Mouse (Mus musculus): ENCODE data around the gene Tulp4.
A peak's percentile ranks its signal among the peaks of the same experiment; 100 is the strongest.

Gene Tulp4

GRCm38 (mm10) chr17:6123776-6124175, 17.5 kb downstream of the Tulp4 start:
- DNase-seq (ENCODE audit: low read depth, low spot score) = no peak

DNA sequence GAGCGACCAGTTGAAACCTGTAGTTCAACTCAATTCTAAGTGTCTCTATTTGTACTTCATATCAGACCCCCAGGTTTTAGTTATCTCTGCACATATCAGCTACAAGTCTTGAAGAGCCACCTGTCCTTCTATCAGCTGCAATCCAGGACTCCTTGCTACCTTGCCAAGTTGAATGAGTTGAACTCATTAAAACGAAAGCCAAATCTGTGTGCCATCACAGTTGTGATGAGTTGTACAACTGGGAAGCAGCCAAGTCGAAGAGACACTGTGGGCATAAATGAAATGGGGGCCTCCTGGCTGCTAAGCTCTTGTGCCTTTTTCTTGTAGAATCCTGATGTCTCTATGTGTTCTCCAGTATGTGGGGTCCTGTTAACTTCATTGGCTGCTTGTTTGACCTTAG, 19.2 kb downstream of the Tulp4 start:
- DNase-seq (ENCODE audit: low read depth, low spot score) = no peak

DNA sequence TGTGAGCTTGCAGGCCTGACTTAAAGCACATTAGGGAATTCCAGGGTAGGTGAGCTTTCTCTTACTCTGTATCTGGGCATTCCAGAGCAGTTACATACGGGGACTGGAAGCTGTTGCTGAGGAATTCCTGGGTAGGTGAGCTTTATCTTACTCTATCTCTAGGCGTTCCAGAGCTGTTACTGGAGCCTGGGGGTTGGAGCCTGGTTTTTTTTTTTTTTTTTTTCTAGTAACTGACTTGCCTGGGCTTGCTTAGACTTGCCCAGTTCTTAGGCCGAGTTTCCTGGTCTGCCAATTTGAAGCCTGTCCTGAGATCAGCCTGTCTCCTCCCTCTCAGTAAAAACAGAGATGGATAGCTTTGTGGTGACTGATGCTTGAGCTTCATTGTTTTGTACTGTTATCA, 21.8 kb downstream of the Tulp4 start:
- DNase-seq (ENCODE audit: low read depth, low spot score) = no peak

DNA sequence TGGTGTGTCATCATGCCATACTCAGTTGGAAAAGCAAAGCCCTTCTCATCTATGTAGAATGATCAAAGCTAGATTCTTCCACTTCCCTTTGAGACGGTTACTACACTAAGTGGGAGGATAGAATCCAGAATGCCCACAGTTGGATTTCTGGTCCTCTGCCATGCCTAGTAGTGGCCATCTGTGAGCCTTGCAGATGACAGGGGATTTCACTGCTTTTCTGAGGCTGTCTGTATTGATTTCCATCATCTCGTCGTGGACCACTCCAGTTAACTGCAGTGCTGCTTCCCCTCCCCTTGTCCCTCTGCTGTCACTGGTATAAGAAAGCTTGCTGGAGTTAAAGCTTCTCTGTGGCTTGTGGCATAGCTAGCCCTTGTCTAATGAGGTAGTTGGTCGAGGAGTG, 23.1 kb downstream of the Tulp4 start:
- DNase-seq (ENCODE audit: low read depth, low spot score) = no peak

DNA sequence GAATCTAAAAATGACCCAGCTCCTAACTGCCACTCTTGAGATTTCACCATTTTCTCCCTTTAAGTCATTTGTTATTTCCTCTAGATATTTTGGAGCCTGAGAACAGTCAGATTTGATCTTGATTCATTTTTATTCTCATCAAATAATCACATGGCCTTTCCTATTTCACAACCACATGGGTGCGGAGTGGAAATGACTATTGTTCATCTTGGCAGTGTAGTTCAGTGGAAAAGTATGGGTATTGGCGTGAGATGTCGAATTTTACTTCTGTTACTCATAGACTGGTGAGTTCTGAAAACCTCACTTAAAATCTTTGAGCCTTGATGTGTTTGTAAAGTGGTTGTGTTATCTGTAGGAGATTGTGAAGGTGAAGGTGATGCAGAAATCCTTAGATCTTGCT, 24.8 kb downstream of the Tulp4 start:
- DNase-seq (ENCODE audit: low read depth, low spot score) = peak; percentile 23

DNA sequence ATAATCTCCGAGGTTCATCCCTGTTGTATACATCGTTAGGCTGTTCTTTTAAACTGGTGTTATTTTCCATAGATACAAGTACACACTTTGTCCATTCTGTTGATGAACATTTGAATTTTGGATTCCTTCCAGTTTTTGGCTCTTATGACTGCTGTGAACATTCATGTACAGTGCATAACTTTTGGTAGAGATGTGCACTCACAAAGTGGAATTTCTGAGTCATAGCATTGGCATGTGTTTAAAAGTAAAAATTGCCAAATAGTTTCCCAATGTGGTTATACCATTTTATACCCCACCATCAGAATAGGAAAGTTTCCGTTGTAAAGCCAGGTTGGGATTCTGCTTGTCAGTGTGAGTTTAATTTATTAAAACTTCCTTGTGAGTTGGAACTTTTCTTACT, 34.6 kb downstream of the Tulp4 start:
- peak; percentile 40 for DNase-seq (ENCODE audit: low read depth, low spot score)

- DNase-seq (ENCODE audit: low read depth, low spot score) = no peak
Measured at GRCm38 (mm10) chr17:6141344-6141743, 35.1 kb downstream of the Tulp4 start.

DNA sequence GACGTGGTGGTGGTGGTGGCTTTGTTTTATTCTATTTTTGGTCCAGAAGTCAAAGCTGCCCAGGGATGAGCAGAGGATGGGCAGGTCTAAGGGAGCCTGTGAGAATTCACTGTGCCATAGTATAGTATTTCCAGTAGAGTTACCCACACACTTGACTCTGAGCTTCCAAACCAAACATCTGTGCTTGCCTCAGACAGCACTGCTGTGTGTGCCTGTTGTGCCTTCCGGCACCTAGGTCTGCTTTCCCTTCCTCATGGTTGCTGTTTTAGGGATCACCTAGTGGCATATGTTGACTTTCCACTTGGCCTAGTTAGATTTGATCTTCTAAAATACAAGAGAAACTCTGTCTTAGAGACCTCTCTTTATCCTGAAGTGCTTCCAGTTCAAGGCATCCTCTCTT, 39.0 kb downstream of the Tulp4 start:
- no peak for DNase-seq (ENCODE audit: low read depth, low spot score)

GRCm38 (mm10) chr17:6152941-6153340, 46.7 kb downstream of the Tulp4 start:
- no peak for DNase-seq (ENCODE audit: low read depth, low spot score)

DNA sequence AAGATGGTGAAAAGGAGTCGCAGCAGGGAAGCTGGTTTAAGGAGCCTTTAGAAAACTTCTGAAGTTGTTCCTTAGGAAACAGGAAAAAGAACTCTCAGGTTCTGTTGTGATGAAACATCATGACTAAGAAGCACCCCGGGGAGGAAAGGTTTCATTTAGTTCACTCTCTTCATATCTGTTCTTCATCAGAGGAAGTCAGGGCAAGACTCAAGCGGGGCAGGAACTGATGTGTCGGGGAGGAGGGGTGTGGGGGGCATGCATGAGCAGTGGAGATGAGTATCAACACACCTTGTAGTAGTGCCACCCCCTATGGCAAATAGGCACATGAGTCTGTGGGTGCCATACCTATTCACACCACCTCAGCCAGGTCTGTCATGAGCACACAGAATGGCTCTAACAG, 47.3 kb downstream of the Tulp4 start:
- no peak for DNase-seq (ENCODE audit: low read depth, low spot score)

DNA sequence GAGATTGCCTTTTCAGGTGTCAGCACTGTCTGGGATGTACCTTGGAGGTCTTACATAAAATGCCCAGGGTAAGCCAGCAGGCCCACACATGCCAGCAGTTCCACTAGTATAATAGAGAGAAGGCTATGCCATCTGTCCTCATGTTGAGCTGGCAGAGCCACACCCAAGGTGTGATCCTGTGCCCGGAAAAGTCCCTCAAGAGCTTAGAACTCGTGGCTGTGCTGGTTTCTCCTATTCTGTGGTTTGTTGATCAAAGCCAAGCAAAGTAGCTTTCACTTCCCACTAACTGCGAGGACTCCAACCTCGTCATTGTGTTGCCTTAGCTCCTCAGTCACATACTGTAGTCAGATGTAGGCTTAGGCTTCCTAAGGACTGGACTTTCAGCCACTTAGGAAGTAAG, 48.1 kb downstream of the Tulp4 start:
- DNase-seq (ENCODE audit: low read depth, low spot score) = no peak

GRCm38 (mm10) chr17:6160495-6160894, 54.3 kb downstream of the Tulp4 start:
- DNase-seq (ENCODE audit: low read depth, low spot score) = no peak

GRCm38 (mm10) chr17:6161916-6162315, 55.7 kb downstream of the Tulp4 start:
- DNase-seq (ENCODE audit: low read depth, low spot score) = no peak

DNA sequence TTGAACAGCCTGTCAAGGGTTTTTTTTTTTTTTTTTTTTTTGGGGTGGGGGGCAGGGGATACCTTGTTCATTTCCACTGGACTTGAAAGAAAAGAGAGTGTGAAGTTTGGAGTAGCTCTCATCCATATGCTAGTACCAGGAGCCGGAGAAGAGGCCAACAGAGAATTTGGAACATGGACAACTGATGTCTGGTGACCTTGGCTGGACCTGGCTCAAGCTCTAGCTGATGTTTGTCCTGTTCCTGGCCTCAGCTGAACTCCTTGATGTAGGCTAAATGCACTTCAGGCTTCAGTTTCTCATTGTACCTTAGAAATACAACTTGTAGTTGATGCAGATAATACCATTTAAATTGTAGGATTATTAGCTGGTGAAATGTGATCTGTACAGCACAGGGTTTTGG, 56.5 kb downstream of the Tulp4 start:
- DNase-seq (ENCODE audit: low read depth, low spot score) = no peak

GRCm38 (mm10) chr17:6164911-6165310, 58.7 kb downstream of the Tulp4 start:
- DNase-seq (ENCODE audit: low read depth, low spot score) = peak; percentile 58

- DNase-seq (ENCODE audit: low read depth, low spot score) = no peak
Measured at GRCm38 (mm10) chr17:6172440-6172839, 66.2 kb downstream of the Tulp4 start.

- DNase-seq (ENCODE audit: low read depth, low spot score) = peak; percentile 64
Measured at GRCm38 (mm10) chr17:6172926-6173690, 66.9 kb downstream of the Tulp4 start.

DNA sequence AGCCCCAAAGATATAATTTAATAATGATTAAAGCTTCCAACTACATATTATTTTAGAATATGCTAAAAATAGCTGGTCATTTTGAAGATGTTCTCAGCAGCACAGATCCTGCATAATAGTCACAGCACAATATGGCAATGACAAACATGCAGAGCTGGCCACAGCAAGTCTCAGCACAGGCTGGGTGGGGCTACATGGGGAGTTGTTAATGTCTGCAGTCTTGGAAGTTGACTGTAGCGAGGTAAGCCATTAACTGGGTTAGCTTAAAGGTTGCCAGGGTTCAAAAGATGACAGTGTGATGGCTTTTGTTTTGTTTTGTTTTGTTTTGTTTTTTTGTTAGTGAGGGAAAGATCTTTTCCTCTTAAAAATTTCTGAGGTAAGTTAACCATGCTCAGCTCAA, 68.3 kb downstream of the Tulp4 start:
- no peak for DNase-seq (ENCODE audit: low read depth, low spot score)

GRCm38 (mm10) chr17:6178564-6179267, 72.5 kb downstream of the Tulp4 start:
- no peak for DNase-seq (ENCODE audit: low read depth, low spot score)

DNA sequence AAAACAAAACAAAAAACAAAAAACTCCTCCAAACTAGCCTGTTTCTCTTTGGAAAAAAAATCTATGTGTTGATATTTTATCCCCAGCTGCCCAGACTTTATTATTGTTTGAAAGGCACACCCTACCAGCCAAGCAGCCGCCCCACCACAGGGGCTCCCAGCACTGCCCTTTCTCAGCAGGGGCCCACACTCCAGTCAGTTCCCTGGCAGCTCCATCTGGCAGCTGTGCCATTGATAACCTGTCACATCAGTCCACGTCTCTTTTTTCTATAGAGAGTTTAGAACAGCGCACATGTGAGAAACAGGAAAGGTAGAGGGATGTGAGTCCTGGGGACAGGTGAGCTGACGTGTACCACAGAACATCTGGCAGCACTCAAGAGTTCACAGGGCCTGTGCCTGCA, 73.2 kb downstream of the Tulp4 start:
- DNase-seq (ENCODE audit: low read depth, low spot score) = no peak

- DNase-seq (ENCODE audit: low read depth, low spot score) = no peak
Measured at GRCm38 (mm10) chr17:6180421-6180820, 74.2 kb downstream of the Tulp4 start.

DNA sequence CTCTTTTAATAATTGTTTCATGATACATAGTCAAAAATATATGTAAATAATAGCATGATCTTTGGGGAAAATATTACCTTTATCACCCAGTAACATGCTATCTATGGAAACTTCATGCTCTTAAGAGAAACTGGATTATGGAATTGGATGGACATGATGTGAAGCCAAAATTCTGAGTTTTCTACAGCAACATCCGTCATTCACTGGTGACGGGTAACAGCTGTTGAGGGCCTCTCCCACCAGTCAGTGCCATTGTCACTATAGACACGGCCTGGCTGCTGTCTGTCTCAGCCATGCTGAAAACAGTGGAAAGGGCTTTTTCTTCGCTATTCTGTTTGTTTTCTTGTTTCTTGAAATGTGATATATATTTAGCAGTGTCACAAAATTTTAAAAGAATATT, 76.5 kb downstream of the Tulp4 start:
- DNase-seq (ENCODE audit: low read depth, low spot score) = no peak

- DNase-seq (ENCODE audit: low read depth, low spot score) = no peak
Measured at GRCm38 (mm10) chr17:6186651-6187050, 80.4 kb downstream of the Tulp4 start.

Data from skeletal muscle tissue, adult 2 months (tissue).